Mouse (Mus musculus) liver, embryonic 14.5 days (tissue): Measurements from ENCODE around the gene Hoxb5. TPM values are rescaled to one million over a fixed set of nuclear protein-coding genes. Genes with fewer than 3 reads are reported as not detected.
A peak's percentile ranks its signal among the peaks of the same experiment; 100 is the strongest.

Experiments
- ATAC-seq: fragments of 200-750 bp; cut with Nextera tagmentation; 2 replicates; pipeline ENCODE4 v1.8.0; 2017; ENCODE audit warnings: moderate number of reproducible peaks, mild to moderate bottlenecking, moderate library complexity; ENCODE audit not compliant: insufficient read depth
- DNase-seq, 3 experiments: peaks; one replicate each; pipeline ENCODE4 v3.0.0-alpha.2; 2012 to 2013; ENCODE audit warnings: low read depth in 3 of 3, low spot score in 3 of 3
- H3K27ac ChIP-seq: fragments of 300-500 bp; sonication (generic); 2 replicates; pipeline ENCODE4 v1.5.1; 2014; ENCODE audit warnings: moderate library complexity, mild to moderate bottlenecking, control low read depth, inconsistent platforms
- H3K27me3 ChIP-seq: fragments of 300-500 bp; sonication (generic); 2 replicates; pipeline ENCODE4 v1.6.1; 2014; ENCODE audit warnings: mild to moderate bottlenecking, low read length, moderate library complexity; ENCODE audit not compliant: control insufficient read depth, insufficient read depth
- H3K36me3 ChIP-seq: fragments of 300-500 bp; sonication (generic); replicated peaks from 2 replicates; pipeline ENCODE4 v1.6.1; 2014; ENCODE audit warnings: low read depth; ENCODE audit not compliant: control insufficient read depth, insufficient read depth
- H3K4me1 ChIP-seq, 2 experiments: fragments of 200-500 bp in 1 of 2; fragments of 300-500 bp in 1 of 2; sonication (generic) in 1 of 2; replicated peaks; 2 replicates each; pipeline ENCODE4 v1.6.1; 2012 to 2014; ENCODE audit warnings: antibody characterized with exemption in 1 of 2, inconsistent platforms in 1 of 2, low read length in 1 of 2; ENCODE audit not compliant: control insufficient read depth in 2 of 2, insufficient read depth in 2 of 2
- H3K4me2 ChIP-seq: fragments of 300-500 bp; sonication (generic); 2 replicates; pipeline ENCODE4 v1.6.1; 2014; ENCODE audit warnings: low read depth, mild to moderate bottlenecking, control low read depth, moderate library complexity
- H3K4me3 ChIP-seq, 2 experiments: fragments of 200-500 bp in 1 of 2; fragments of 300-500 bp in 1 of 2; sonication (generic) in 1 of 2; 2 replicates each; pipeline ENCODE4 v1.5.1; 2012 to 2014; ENCODE audit warnings: low read depth in 2 of 2, low read length in 2 of 2, mild to moderate bottlenecking in 2 of 2, control low read depth in 1 of 2, inconsistent platforms in 1 of 2, moderate library complexity in 1 of 2; ENCODE audit not compliant: insufficient read depth in 1 of 2
- H3K9ac ChIP-seq: fragments of 300-500 bp; sonication (generic); replicated peaks from 2 replicates; pipeline ENCODE4 v1.6.1; 2014; ENCODE audit warnings: mild to moderate bottlenecking, control low read depth, moderate library complexity
- H3K9me3 ChIP-seq: fragments of 300-500 bp; sonication (generic); 2 replicates; pipeline ENCODE4 v1.6.1; 2016; ENCODE audit warnings: low read length, mixed read lengths; ENCODE audit not compliant: control insufficient read depth
- CTCF ChIP-seq: IDR thresholded peaks from 2 replicates; pipeline ENCODE4 v1.5.1; 2016; ENCODE audit warnings: antibody characterized with exemption, low read depth, control low read depth
- EP300 ChIP-seq: IDR thresholded peaks from 2 replicates; pipeline ENCODE4 v1.6.1; 2016; ENCODE audit warnings: antibody characterized with exemption, low read depth
- WGBS: fragments of 180-500 bp; shearing (Covaris S2); extraction: QIAGEN DNeasy Blood & Tissue Kit; methylation state at CpG from one replicate; pipeline ENCODE4 v1.1.7; 2014; ENCODE audit not compliant: insufficient replicate concordance; 5-methylcytosine and 5-hydroxymethylcytosine counted together
- polyA plus RNA-seq, 2 experiments: library from polyadenylated mRNA; depleted of rRNA in 1 of 2; stranded (reverse) in 1 of 2; unstranded in 1 of 2; fragments of >200 nt; fragmentation: Nextera tagmentation in 1 of 2; extraction: Ambion mirVana in 1 of 2; gene quantifications; 2 replicates each; pipeline versions ENCODE4 v1.2.1 to v1.2.3; 2012 to 2014

Gene Hoxb5
- polyA plus RNA-seq, 2 experiments, result 0.06 to 0.23 TPM

DNA sequence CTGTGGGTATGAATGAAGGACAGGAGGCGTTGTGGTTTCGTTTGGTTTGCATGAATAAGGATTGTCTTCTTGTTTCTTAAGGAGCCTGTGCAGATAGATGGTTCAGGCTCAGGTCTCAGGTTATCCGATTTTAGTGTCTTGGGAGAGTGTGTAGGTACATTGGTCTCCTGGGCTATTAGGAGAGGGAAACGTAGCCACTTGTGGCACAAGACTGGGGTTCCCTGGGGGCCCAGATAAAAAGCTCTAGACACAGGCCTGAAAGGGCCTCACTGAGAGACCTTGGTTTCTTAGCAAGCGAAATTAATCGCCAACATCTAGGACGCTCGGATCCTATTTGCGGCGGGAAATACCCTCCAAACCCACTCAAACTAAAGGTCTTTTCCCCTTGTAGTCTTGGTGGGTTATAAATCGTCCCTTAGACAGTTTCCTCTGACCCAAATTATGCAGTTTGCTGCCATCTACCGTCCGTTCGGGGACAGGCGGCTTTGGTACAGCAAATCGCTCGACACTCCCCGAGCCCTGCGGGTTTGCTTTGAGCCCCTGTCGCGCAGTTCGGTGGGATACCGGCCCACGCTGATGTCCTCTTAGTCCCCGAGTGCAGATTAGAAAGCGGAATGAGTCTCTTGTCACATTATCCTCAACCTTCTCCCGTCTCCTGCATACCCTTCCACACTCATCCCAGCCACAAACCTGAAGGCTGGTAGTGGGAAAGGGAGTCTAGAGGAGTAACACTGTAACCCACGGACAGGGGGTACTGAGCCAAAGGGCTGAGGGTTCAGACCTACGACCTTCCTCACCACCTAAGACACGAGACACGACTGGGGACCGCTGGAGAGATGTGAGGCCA lies 8.7 kb upstream of the Hoxb5 start:
- peak; percentile 10 to 13 (median 11) for DNase-seq
- H3K9me3 ChIP-seq, result no peaks in the 10 kb centered on the region
- peak overlapping the region in 1 of 2 experiments; percentile 6; a peak in 1 of 4 replicates for H3K4me3 ChIP-seq
- TF ChIP-seq CTCF (peak; percentile 68), EP300 (no peak)
- no peaks in the 10 kb centered on the region for H3K4me1 ChIP-seq
- H3K27ac ChIP-seq, result no peak overlapping the region
- WGBS, result under 1% methylated on average over 32 of the region's 32 CpGs
- H3K36me3 ChIP-seq, result no peaks in the 10 kb centered on the region
- ATAC-seq, result no peak
- peaks cover 100% of the 10 kb centered on the region for H3K27me3 ChIP-seq
- H3K4me2 ChIP-seq, result no peak overlapping the region
- H3K9ac ChIP-seq, result no peak overlapping the region

DNA sequence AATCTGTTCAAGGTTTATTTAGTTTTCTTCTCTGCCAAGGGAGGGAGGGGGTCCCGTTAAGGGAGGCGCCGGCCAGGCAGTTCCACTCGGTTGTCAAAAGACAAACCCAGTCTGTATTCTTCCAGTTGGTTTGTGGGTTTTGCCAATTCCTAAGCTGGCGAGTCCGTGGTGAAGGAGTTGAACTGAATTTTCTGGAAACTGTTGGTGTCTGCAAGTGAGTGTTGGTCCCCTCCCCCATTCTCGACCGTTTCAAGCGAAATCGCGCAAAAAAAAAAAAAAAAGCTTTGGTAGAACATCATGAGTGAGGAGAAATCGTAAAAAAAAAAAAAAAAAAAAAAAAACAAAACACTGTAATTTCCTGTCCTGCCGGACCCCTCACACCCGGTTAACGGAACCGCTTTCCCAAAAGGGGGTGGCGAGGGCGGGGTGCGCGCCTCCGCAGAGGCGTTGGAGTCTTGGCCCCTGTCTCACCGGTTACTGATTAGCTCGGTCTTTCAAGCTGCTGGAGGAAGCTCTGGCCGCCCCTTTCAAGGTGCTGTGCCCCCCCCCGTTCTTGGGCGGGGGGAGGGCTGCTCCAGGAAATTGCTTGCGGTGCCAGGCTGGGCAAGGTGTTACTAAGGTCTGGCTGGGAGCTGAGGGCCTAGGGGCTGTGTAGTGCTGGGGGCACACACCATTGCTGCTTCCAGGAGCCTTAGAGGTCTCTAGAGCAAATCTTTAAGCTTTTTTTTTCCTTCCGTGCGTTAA lies 7.9 kb upstream of the Hoxb5 start:
- no peak for ATAC-seq
- Histone ChIP-seq H3K9me3 (no peaks in the 10 kb centered on the region), H3K27me3 (peaks cover 100% of the 10 kb centered on the region), H3K27ac (no peak overlapping the region), H3K4me2 (no peak overlapping the region), H3K4me1 (no peaks in the 10 kb centered on the region), H3K4me3 (no peak overlapping the region), H3K9ac (no peak overlapping the region), H3K36me3 (no peaks in the 10 kb centered on the region)
- TF ChIP-seq CTCF, result no peak
- TF ChIP-seq EP300, result no peak
- under 1% methylated on average over 30 of the region's 30 CpGs for WGBS
- DNase-seq, result no peak

DNA sequence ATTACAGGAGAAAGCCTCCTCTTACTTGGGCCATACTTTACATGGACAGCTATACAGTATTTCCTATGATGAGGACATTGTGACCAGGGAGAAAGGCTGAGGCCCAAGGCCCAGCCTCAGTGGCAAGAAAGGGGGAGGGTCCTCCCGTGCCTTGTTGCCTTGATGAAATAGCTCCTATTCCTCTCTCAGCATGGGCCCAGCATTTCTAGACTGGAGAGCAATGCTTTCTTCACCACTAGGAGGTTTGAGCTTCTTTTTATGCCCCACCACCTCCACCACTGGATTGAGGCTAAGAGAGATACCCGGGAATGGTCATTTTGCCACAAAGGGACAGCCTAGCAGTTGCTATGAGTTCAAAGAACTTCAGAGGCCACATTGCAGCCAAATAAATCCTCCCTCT lies 6.1 kb upstream of the Hoxb5 start:
- 25% methylated on average over 2 of the region's 2 CpGs for WGBS
- H3K4me2 ChIP-seq, result no peak overlapping the region
- no peaks in the 10 kb centered on the region for H3K36me3 ChIP-seq
- TF ChIP-seq EP300, result no peak
- no peak for TF ChIP-seq CTCF
- no peak for DNase-seq
- no peak overlapping the region for H3K4me3 ChIP-seq
- no peak overlapping the region for H3K9ac ChIP-seq
- H3K27ac ChIP-seq, result no peak overlapping the region
- H3K4me1 ChIP-seq, result no peaks in the 10 kb centered on the region
- peaks cover 100% of the 10 kb centered on the region for H3K27me3 ChIP-seq
- H3K9me3 ChIP-seq, result no peaks in the 10 kb centered on the region
- ATAC-seq, result no peak

DNA sequence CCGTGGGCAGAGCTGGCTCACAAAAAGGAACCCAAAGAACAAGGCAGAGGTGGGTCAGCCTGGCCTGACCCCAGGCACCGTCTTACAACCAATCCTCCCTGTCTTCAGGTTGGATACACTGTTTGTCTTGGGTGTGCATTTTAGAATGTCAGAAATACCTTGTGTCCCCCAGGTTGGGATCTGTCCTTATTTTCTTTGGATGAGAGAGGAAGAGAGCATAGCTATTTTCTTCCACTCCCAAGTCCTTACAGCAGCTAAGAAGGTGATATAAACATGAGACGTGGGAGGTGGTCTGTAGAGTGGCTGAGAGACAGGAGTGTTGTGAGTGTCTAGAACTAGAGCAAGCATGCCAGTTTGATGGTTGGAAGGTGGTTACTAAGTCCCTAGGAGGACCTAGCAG lies 5.7 kb upstream of the Hoxb5 start:
- peaks cover 100% of the 10 kb centered on the region for H3K27me3 ChIP-seq
- no peaks in the 10 kb centered on the region for H3K9me3 ChIP-seq
- DNase-seq (no peak), ATAC-seq (no peak)
- H3K27ac ChIP-seq, result no peak overlapping the region
- no peaks in the 10 kb centered on the region for H3K4me1 ChIP-seq
- 20% methylated on average over 3 of the region's 3 CpGs for WGBS
- H3K4me3 ChIP-seq, result no peak overlapping the region
- TF ChIP-seq EP300 (no peak), CTCF (no peak)
- H3K9ac ChIP-seq, result no peak overlapping the region
- no peaks in the 10 kb centered on the region for H3K36me3 ChIP-seq
- H3K4me2 ChIP-seq, result no peak overlapping the region

DNA sequence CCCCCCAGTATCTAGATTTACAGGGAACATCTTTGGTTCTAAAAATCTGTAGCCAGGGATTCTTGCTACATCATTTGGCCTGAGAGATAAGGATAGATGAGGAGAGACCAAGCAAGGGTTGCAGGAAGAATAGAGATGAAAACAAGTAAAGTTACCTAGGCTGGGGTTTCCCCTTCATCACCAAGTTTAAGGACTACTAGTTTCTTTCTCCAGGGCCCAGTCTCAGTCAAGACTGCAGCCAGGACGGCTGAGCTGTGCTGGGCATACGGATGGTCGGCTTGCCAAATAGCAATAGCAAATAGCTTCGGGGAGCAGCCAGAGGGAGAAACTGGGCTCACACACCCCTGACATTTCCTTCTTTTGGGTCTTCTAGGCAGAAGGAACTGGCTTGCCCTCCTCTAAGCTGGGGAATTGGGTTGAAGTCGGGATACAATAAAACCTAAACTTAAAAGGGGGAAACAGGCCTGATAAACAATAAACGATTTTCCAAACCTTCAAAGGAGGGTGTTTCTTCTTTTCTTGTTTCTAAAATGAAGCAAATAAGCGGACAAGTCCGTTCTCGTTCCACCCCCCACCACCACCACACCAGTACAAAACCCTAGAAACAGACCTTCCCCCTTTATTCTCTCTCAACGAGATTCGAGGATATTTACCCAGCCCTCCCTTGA lies 5.0 kb upstream of the Hoxb5 start:
- no peaks in the 10 kb centered on the region for H3K9me3 ChIP-seq
- H3K4me1 ChIP-seq, result no peaks in the 10 kb centered on the region
- no peak overlapping the region for H3K4me2 ChIP-seq
- no peak for ATAC-seq
- TF ChIP-seq CTCF (no peak), EP300 (no peak)
- H3K9ac ChIP-seq, result no peak overlapping the region
- H3K36me3 ChIP-seq, result no peaks in the 10 kb centered on the region
- H3K4me3 ChIP-seq, result no peak overlapping the region
- H3K27me3 ChIP-seq, result peaks cover 100% of the 10 kb centered on the region
- H3K27ac ChIP-seq, result no peak overlapping the region
- DNase-seq, result no peak
- WGBS, result 14% methylated on average over 11 of the region's 11 CpGs
